Mouse (Mus musculus): ENCODE data around the gene Fgf5. TPM values are rescaled to one million over a fixed set of nuclear protein-coding genes. Genes with fewer than 3 reads are reported as not detected.

Fgf5 gene
- polyA plus RNA-seq (2016; fragmentation: Nextera tagmentation; extraction: Ambion mirVana): 0.52 and 0.65 TPM in 2 replicates

DNA sequence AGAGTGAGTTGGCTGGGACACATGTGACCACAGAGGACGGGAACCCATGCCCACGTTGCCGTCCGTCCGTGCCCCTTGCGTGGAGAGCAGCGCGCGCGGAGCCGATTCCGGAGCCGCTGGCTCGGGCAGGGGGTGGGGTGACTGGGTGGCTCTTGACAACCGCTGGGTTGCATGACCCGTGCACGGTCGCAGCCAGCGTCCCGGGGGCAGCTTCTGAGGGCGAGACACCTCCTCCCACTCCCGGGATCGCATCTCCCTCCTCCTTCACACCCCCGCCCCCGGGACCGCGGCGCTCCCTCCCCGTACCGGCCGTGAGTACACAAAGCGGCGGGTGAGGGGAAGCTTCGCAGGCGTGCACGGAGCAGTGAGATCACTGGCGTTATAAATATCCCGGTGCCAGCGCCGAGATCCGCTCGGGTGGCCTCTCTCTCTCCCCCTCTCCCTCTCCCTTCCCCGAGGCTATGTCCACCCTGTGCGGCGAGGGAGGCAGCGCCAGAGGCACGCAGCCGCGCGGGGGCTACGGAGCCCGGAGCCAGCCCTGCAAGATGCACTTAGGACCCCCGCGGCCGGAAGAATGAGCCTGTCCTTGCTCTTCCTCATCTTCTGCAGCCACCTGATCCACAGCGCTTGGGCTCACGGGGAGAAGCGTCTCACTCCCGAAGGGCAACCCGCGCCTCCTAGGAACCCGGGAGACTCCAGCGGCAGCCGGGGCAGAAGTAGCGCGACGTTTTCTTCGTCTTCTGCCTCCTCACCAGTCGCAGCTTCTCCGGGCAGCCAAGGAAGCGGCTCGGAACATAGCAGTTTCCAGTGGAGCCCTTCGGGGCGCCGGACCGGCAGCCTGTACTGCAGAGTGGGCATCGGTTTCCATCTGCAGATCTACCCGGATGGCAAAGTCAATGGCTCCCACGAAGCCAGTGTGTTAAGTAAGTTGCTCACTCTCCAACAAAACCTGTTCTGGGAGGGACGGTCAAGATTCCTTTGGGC lies at the start of gene Fgf5:
Gene Fgf5, plus strand, starts transcription at position 347 of the 984 bp plus-strand sequence.
- DNase-seq (ENCODE audit: low spot score): peak; percentile 69
- no peaks in the 10 kb centered on the region for H3K36me3 ChIP-seq (replicated peaks)
- peak within 1 kb of the TSS; percentile 61; the same call in 1 of the 2 replicates for H3K27ac ChIP-seq (replicated peaks)
- H3K9me3 ChIP-seq: no peaks in the 10 kb centered on the region
- H3K4me1 ChIP-seq: peaks cover 23% of the 10 kb centered on the region
- under 1% methylated on average over 80 of the region's 80 CpGs for WGBS
- H3K27me3 ChIP-seq (replicated peaks; ENCODE audit: low read depth, poor library complexity, severe bottlenecking): peaks cover 89% of the 10 kb centered on the region
- peak within 1 kb of the TSS; percentile 74 for H3K4me3 ChIP-seq

DNA sequence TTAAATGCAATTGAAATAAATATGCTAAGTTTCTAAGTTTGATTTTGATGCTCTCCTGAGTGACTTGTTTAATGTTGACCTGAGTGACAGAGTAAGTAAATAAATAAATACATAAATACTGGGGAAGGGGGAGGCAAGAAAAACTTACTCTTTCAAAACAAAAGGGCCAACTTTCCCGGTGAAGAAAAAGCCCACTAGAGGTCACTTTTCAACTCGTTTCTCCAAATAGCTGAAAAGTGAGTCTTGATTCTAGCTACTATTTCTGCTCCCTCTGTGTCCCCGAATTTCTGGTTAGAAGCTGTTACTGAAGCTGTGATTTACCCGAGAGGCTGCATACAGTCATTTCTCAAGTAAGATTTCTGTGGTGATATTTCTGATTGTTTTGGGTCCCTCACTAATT lies 41.5 kb upstream of the Fgf5 start:
- DNase-seq (ENCODE audit: low spot score): no peak
- Histone ChIP-seq H3K4me1 (no peaks in the 10 kb centered on the region), H3K27me3 (replicated peaks; ENCODE audit: low read depth, poor library complexity, severe bottlenecking) (no peaks in the 10 kb centered on the region), H3K4me3 (no peak overlapping the region), H3K36me3 (replicated peaks) (no peaks in the 10 kb centered on the region), H3K27ac (replicated peaks) (no peak overlapping the region), H3K9me3 (0 out of 2 replicates have a peak, but pooled peaks cover 2% of the 10 kb centered on the region)
- 66% methylated on average over 4 of the region's 4 CpGs for WGBS

DNA sequence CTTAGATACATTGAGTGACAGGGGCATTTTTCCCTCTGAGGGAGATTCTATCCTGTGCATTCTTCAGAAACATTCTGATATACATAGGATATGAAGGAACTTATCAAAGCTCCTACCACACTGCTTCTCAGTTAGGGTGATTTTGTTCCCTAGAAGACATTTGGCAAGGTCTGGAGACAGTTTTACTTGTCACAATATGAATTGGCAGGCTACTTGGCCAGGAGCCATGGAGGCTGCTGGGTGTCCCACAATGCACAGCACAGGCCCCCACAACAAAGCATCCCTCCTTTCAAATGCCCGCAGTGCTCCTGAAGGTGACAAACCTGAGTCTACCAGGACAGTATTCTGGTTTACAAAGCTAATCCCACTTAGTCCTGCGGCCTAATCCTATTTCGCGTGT lies 32.0 kb upstream of the Fgf5 start:
- H3K27ac ChIP-seq (replicated peaks): no peak overlapping the region
- peaks cover 5% of the 10 kb centered on the region; the same call in 1 of the 2 replicates for H3K4me1 ChIP-seq
- 70% methylated on average over 4 of the region's 4 CpGs for WGBS
- no peaks in the 10 kb centered on the region for H3K9me3 ChIP-seq
- DNase-seq (ENCODE audit: low spot score): no peak
- no peaks in the 10 kb centered on the region for H3K36me3 ChIP-seq (replicated peaks)
- H3K4me3 ChIP-seq: no peak overlapping the region
- no peaks in the 10 kb centered on the region for H3K27me3 ChIP-seq (replicated peaks; ENCODE audit: low read depth, poor library complexity, severe bottlenecking)

DNA sequence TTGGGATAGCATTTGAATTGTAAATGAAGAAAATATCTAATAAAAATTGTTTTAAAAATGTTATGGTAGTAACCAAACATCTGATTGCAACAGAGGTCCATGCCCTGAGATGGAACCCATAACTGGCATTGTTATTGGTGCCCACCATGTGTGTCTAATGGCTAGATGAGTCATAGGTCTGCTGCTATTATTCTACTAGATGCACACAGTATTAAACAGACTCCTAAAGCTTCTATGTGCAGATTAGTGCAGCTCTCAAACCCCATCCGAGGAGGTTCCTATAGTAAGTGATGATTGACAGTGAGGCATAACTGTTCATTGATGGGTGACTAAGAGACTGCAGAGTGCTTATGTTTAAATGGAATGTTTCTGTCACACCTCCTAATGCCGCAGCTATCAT lies 27.3 kb upstream of the Fgf5 start:
- no peak overlapping the region for H3K4me3 ChIP-seq
- no peaks in the 10 kb centered on the region for H3K9me3 ChIP-seq
- WGBS: 88% methylated on average over 2 of the region's 2 CpGs

GRCm38 (mm10) chr5:98229456-98229855 lies 24.5 kb upstream of the Fgf5 start:
- WGBS: 85% methylated on average over 6 of the region's 6 CpGs
- Histone ChIP-seq H3K9me3 (no peaks in the 10 kb centered on the region), H3K27ac (replicated peaks) (no peak overlapping the region), H3K36me3 (replicated peaks) (no peaks in the 10 kb centered on the region), H3K27me3 (replicated peaks; ENCODE audit: low read depth, poor library complexity, severe bottlenecking) (no peaks in the 10 kb centered on the region), H3K4me1 (no peaks in the 10 kb centered on the region), H3K4me3 (no peak overlapping the region)
- DNase-seq (ENCODE audit: low spot score): no peak

More for the DNA sequence above, 27.3 kb upstream of the Fgf5 start:
- no peak overlapping the region for H3K27ac ChIP-seq (replicated peaks)
- DNase-seq (ENCODE audit: low spot score): no peak
- H3K27me3 ChIP-seq (replicated peaks; ENCODE audit: low read depth, poor library complexity, severe bottlenecking): no peaks in the 10 kb centered on the region
- H3K36me3 ChIP-seq (replicated peaks): no peaks in the 10 kb centered on the region
- H3K4me1 ChIP-seq: no peaks in the 10 kb centered on the region

- Histone ChIP-seq H3K36me3 (replicated peaks) (no peaks in the 10 kb centered on the region), H3K4me1 (no peaks in the 10 kb centered on the region), H3K27me3 (replicated peaks; ENCODE audit: low read depth, poor library complexity, severe bottlenecking) (no peaks in the 10 kb centered on the region), H3K9me3 (no peaks in the 10 kb centered on the region), H3K27ac (replicated peaks) (no peak overlapping the region), H3K4me3 (no peak overlapping the region)
- no peak for DNase-seq (ENCODE audit: low spot score)
- WGBS: 86% methylated on average over 6 of the region's 6 CpGs
Observed at GRCm38 (mm10) chr5:98238466-98238865, 15.5 kb upstream of the Fgf5 start.

- H3K36me3 ChIP-seq (replicated peaks): no peaks in the 10 kb centered on the region
- H3K9me3 ChIP-seq: no peaks in the 10 kb centered on the region
- no peaks in the 10 kb centered on the region for H3K4me1 ChIP-seq
- WGBS: 93% methylated on average over 12 of the region's 12 CpGs
- no peak overlapping the region for H3K27ac ChIP-seq (replicated peaks)
- no peaks in the 10 kb centered on the region for H3K27me3 ChIP-seq (replicated peaks; ENCODE audit: low read depth, poor library complexity, severe bottlenecking)
- no peak overlapping the region for H3K4me3 ChIP-seq
- no peak for DNase-seq (ENCODE audit: low spot score)
Observed at GRCm38 (mm10) chr5:98241322-98241829, 12.6 kb upstream of the Fgf5 start.

GRCm38 (mm10) chr5:98245303-98245702 lies 8.7 kb upstream of the Fgf5 start:
- Histone ChIP-seq H3K9me3 (no peaks in the 10 kb centered on the region), H3K27ac (replicated peaks) (no peak overlapping the region), H3K4me1 (peaks cover 3% of the 10 kb centered on the region; the same call in 1 of the 2 replicates), H3K4me3 (no peak overlapping the region), H3K36me3 (replicated peaks) (no peaks in the 10 kb centered on the region), H3K27me3 (replicated peaks; ENCODE audit: low read depth, poor library complexity, severe bottlenecking) (peaks cover 12% of the 10 kb centered on the region)
- DNase-seq (ENCODE audit: low spot score): no peak
- WGBS: 76% methylated on average over 8 of the region's 8 CpGs

DNA sequence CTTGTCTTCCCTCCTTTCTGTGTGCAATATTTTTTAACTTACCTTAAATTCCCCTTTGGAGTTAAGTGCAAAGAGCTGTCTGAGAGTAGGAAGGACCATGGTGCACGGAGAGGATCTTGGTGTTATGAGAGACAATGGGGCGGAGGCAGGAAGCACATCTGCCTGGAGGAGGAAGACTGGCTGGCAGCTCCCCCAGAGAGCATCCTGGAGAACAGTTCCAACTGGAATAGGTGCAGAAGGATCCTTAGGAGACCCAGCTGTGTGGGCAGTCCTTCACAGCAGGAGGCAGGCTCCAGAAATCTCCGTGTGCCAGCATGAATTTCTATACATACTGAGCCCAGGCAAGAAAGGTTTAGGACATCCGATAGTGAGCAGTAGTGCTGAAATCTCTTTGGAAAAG lies 8.0 kb upstream of the Fgf5 start:
- no peak for DNase-seq (ENCODE audit: low spot score)
- Histone ChIP-seq H3K4me1 (peaks cover 3% of the 10 kb centered on the region; the same call in 1 of the 2 replicates), H3K36me3 (replicated peaks) (no peaks in the 10 kb centered on the region), H3K9me3 (no peaks in the 10 kb centered on the region), H3K27ac (replicated peaks) (no peak overlapping the region), H3K27me3 (replicated peaks; ENCODE audit: low read depth, poor library complexity, severe bottlenecking) (peaks cover 19% of the 10 kb centered on the region), H3K4me3 (no peak overlapping the region)
- 45% methylated on average over 4 of the region's 4 CpGs for WGBS

DNA sequence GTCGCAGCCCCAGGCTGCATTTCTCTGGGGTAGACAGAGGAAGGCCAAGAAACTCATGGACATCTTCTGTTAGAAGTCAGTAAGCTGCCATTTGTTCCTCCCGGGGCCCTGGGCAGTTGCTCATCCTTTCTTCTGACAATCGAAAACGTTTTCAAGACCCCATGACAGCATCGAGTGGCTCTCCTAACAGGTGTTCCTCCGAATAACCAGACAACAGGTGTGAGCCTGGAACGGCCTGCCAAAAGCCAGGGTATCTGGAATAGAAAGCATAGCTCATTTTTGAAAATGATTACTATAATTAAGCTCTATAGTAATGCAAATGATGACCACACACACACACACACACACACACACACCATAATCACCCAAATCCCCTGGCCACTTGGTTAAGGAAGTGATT lies 7.2 kb upstream of the Fgf5 start:
- no peaks in the 10 kb centered on the region for H3K36me3 ChIP-seq (replicated peaks)
- no peak overlapping the region for H3K27ac ChIP-seq (replicated peaks)
- no peak for DNase-seq (ENCODE audit: low spot score)
- H3K4me3 ChIP-seq: no peak overlapping the region
- peaks cover 3% of the 10 kb centered on the region; the same call in 1 of the 2 replicates for H3K4me1 ChIP-seq
- 81% methylated on average over 7 of the region's 7 CpGs for WGBS
- no peaks in the 10 kb centered on the region for H3K9me3 ChIP-seq
- H3K27me3 ChIP-seq (replicated peaks; ENCODE audit: low read depth, poor library complexity, severe bottlenecking): peaks cover 26% of the 10 kb centered on the region

DNA sequence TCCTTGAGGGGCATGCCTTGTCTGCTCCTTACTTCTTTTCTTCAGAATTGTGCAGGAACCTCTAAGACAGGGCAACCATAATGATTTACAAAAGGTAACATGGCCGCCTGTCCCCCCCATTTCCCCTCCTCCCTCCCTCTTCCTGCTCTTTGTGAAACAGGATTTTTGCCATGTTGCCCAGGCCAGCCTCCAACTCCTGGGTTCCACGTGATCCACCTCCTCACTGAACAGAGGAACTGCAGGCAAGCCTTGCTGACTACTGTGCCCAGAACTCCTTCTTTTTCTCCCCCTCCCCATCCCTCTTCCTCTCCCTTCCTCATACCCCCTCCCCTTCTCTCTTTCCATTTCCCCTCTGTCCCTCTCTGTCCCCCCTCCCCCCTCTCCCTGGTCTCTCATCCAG lies 6.5 kb upstream of the Fgf5 start:
- Histone ChIP-seq H3K9me3 (no peaks in the 10 kb centered on the region), H3K27me3 (replicated peaks; ENCODE audit: low read depth, poor library complexity, severe bottlenecking) (peaks cover 33% of the 10 kb centered on the region), H3K4me1 (peaks cover 3% of the 10 kb centered on the region; the same call in 1 of the 2 replicates), H3K36me3 (replicated peaks) (no peaks in the 10 kb centered on the region), H3K27ac (replicated peaks) (no peak overlapping the region), H3K4me3 (no peak overlapping the region)
- DNase-seq (ENCODE audit: low spot score): no peak
- 55% methylated on average over 2 of the region's 2 CpGs for WGBS

GRCm38 (mm10) chr5:98253147-98253546 lies 837 bp upstream of the Fgf5 start:
- peaks cover 23% of the 10 kb centered on the region for H3K4me1 ChIP-seq
- no peak overlapping the region for H3K27ac ChIP-seq (replicated peaks)
- H3K27me3 ChIP-seq (replicated peaks; ENCODE audit: low read depth, poor library complexity, severe bottlenecking): peaks cover 82% of the 10 kb centered on the region
- peak overlapping the region; percentile 74; the same call in 1 of the 2 replicates for H3K4me3 ChIP-seq
- peak; percentile 24 for DNase-seq (ENCODE audit: low spot score)
- 12% methylated on average over 6 of the region's 6 CpGs for whole genome bisulfite sequencing
- no peaks in the 10 kb centered on the region for H3K9me3 ChIP-seq
- H3K36me3 ChIP-seq (replicated peaks): no peaks in the 10 kb centered on the region

DNA sequence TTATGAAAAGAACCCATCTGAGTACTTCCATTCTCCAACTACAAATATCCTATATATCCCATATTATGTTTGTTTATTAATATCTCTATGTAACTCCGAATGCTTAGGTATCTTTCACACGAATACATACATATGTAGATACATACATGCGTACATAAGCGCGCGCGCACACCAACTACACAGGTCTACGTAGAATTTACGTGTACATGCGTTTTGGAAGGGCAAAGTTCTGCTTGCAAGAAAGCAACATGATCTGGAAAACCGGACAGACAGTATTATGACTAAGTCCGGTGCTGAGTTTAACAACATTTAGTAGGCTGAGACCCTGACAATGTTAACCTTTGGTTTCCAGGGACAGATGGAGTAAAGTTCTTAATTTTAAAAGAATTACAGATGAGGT lies 1.2 kb downstream of the Fgf5 start:
- 3% methylated on average over 12 of the region's 12 CpGs for WGBS
- H3K36me3 ChIP-seq (replicated peaks): no peaks in the 10 kb centered on the region
- H3K27ac ChIP-seq (replicated peaks): no peak overlapping the region
- DNase-seq (ENCODE audit: low spot score): no peak
- H3K4me1 ChIP-seq: peaks cover 23% of the 10 kb centered on the region
- H3K27me3 ChIP-seq (replicated peaks; ENCODE audit: low read depth, poor library complexity, severe bottlenecking): peaks cover 84% of the 10 kb centered on the region
- H3K4me3 ChIP-seq: 0 out of 2 replicates have a peak overlapping the region, but pooled peaks have one; percentile 6
- no peaks in the 10 kb centered on the region for H3K9me3 ChIP-seq

Data from embryonic facial prominence, embryonic 10.5 days (tissue).